Mouse (Mus musculus) midbrain, embryonic 11.5 days (tissue): Measurements from ENCODE around the gene Dpm1. TPM values are rescaled to one million over a fixed set of nuclear protein-coding genes. Genes with fewer than 3 reads are reported as not detected.

Experiments
- ATAC-seq: fragments of 200-750 bp; cut with Nextera tagmentation; 2 replicates; pipeline ENCODE4 v1.8.0; 2017; ENCODE audit warnings: moderate TSS enrichment, moderate library complexity; ENCODE audit not compliant: low FRiP score
- DNase-seq: peaks from one replicate; pipeline ENCODE4 v3.0.0; 2015; ENCODE audit warnings: low spot score; ENCODE audit errors: missing footprints
- H3K27ac ChIP-seq: fragments of 300-500 bp; sonication (generic); 2 replicates; pipeline ENCODE4 v1.5.1; 2014; ENCODE audit warnings: low read depth, low read length
- H3K27me3 ChIP-seq: fragments of 300-500 bp; sonication (generic); 2 replicates; pipeline ENCODE4 v1.6.1; 2014; ENCODE audit warnings: mild to moderate bottlenecking, low read length, moderate library complexity, mixed read lengths; ENCODE audit not compliant: control insufficient read depth, insufficient read depth
- H3K36me3 ChIP-seq: fragments of 300-500 bp; sonication (generic); 2 replicates; pipeline ENCODE4 v1.6.1; 2014; ENCODE audit warnings: mild to moderate bottlenecking, low read length, moderate library complexity, mixed read lengths; ENCODE audit not compliant: control insufficient read depth, insufficient read depth
- H3K4me1 ChIP-seq: fragments of 300-500 bp; sonication (generic); 2 replicates; pipeline ENCODE4 v1.6.1; 2014; ENCODE audit warnings: low read length; ENCODE audit not compliant: control insufficient read depth, insufficient read depth
- H3K4me2 ChIP-seq: fragments of 300-500 bp; sonication (generic); 2 replicates; pipeline ENCODE4 v1.6.1; 2014; ENCODE audit warnings: mild to moderate bottlenecking, moderate library complexity
- H3K4me3 ChIP-seq: fragments of 300-500 bp; sonication (generic); 2 replicates; pipeline ENCODE4 v1.5.1; 2014; ENCODE audit warnings: low read depth, low read length
- H3K9ac ChIP-seq: fragments of 300-500 bp; sonication (generic); 2 replicates; pipeline ENCODE4 v1.6.1; 2014; ENCODE audit warnings: low read length
- H3K9me3 ChIP-seq: fragments of 300-500 bp; sonication (generic); 2 replicates; pipeline ENCODE4 v1.6.1; 2016; ENCODE audit warnings: low read length; ENCODE audit not compliant: control insufficient read depth
- WGBS: fragments of 180-500 bp; shearing (Covaris S2); extraction: QIAGEN DNeasy Blood & Tissue Kit; methylation state at CpG from one replicate; pipeline ENCODE4 v1.1.7; 2014; 5-methylcytosine and 5-hydroxymethylcytosine counted together
- polyA plus RNA-seq: library from polyadenylated mRNA; unstranded; fragments of >200 nt; fragmentation: Nextera tagmentation; extraction: Ambion mirVana; gene quantifications from 2 replicates; pipeline ENCODE4 v1.2.1, GENCODE M21; 2014

The Dpm1 gene
- polyA plus RNA-seq, 1 experiment from 2014 or later = 75.4 TPM

DNA sequence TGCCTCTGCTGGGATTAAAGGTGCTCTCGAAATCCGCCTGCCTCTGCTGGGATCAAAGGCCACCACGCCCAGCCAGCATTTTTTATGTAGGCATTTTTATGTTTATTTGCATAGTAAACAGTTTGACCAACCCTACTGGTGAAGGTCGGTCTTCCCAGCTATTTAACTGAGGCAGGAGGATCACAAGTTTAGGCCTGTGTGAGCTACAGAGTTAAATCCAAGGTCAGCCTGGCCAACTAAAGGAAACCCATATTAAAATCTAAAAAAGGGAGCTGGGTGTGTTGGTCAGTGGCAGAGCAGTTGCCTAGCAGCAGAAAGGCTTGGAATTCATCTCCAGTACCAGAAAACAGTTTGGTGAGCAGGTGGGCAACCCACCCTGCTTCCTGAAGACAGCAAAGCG lies 2.9 kb upstream of the Dpm1 start:
- ATAC-seq (no peak), DNase-seq (no peak)
- H3K9ac ChIP-seq = no peak overlapping the region
- H3K4me1 ChIP-seq = peaks cover 19% of the 10 kb centered on the region
- H3K36me3 ChIP-seq = no peaks in the 10 kb centered on the region
- WGBS = 90% methylated on average over 5 of the region's 5 CpGs
- H3K4me2 ChIP-seq = no peak overlapping the region
- no peak overlapping the region for H3K27ac ChIP-seq
- no peak overlapping the region for H3K4me3 ChIP-seq
- no peaks in the 10 kb centered on the region for H3K27me3 ChIP-seq
- no peaks in the 10 kb centered on the region for H3K9me3 ChIP-seq

- DNase-seq = peak; percentile 41
- no peak for ATAC-seq
- H3K9ac ChIP-seq = peak overlapping the region; percentile 87
- no peak overlapping the region for H3K27ac ChIP-seq
- no peaks in the 10 kb centered on the region for H3K27me3 ChIP-seq
- H3K4me1 ChIP-seq = peaks cover 19% of the 10 kb centered on the region
- no peaks in the 10 kb centered on the region for H3K9me3 ChIP-seq
- peak overlapping the region; percentile 99 for H3K4me3 ChIP-seq
- H3K36me3 ChIP-seq = no peaks in the 10 kb centered on the region
- peak overlapping the region; percentile 99 for H3K4me2 ChIP-seq
- 73% methylated on average over 31 of the region's 33 CpGs for WGBS
Measured at GRCm38 (mm10) chr2:168231471-168231829, 1.1 kb upstream of the Dpm1 start.

GRCm38 (mm10) chr2:168230773-168231470 lies 531 bp upstream of the Dpm1 start:
- ATAC-seq = peak; percentile 65
- Histone ChIP-seq H3K4me2 (peak overlapping the region; percentile 99), H3K4me1 (peaks cover 19% of the 10 kb centered on the region), H3K9me3 (no peaks in the 10 kb centered on the region), H3K9ac (peak overlapping the region; percentile 87), H3K27ac (peak overlapping the region; percentile 76; the same call in 1 of the 2 replicates), H3K27me3 (no peaks in the 10 kb centered on the region), H3K4me3 (peak overlapping the region; percentile 99), H3K36me3 (peaks cover under 1% of the 10 kb centered on the region; the same call in 1 of the 2 replicates)
- DNase-seq = peak; percentile 86
- 3% methylated on average over 95 of the region's 105 CpGs for WGBS

GRCm38 (mm10) chr2:168229116-168230025 lies 1.0 kb downstream of the Dpm1 start:
- Histone ChIP-seq H3K4me3 (peak overlapping the region; percentile 99), H3K4me1 (peaks cover 19% of the 10 kb centered on the region), H3K27me3 (no peaks in the 10 kb centered on the region), H3K36me3 (peaks cover 10% of the 10 kb centered on the region), H3K27ac (no peak overlapping the region), H3K9me3 (no peaks in the 10 kb centered on the region), H3K4me2 (peak overlapping the region; percentile 99), H3K9ac (peak overlapping the region; percentile 87)
- 21% methylated on average over 41 of the region's 41 CpGs for WGBS
- ATAC-seq (no peak; the same call in 1 of the 2 replicates), DNase-seq (peak; percentile 68)

DNA sequence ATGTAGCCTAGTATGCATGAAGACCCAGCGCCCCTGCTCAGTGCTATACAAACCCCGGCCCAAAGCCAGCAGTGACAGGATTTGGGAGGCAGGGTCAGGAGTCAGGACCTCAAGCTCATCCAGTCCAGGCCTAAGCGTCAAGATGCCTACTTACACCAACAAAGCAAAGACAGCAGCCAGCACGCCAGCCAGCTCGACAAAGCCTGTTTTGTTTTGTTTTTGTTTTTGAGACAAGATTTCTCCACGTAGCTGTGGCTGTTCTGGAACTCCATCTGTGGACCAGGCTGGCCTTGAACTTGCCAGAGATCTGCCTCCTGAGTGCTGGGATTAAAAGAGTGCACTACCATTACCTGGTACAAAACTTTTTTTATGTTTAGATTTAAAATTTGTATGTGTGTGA lies 7.1 kb downstream of the Dpm1 start:
- Histone ChIP-seq H3K9ac (no peak overlapping the region), H3K9me3 (no peaks in the 10 kb centered on the region), H3K4me3 (no peak overlapping the region), H3K4me2 (no peak overlapping the region), H3K36me3 (peaks cover 19% of the 10 kb centered on the region), H3K4me1 (no peaks in the 10 kb centered on the region), H3K27ac (no peak overlapping the region), H3K27me3 (no peaks in the 10 kb centered on the region)
- ATAC-seq = no peak
- peak; percentile 69 for DNase-seq
- 90% methylated on average over 6 of the region's 6 CpGs for WGBS

DNA sequence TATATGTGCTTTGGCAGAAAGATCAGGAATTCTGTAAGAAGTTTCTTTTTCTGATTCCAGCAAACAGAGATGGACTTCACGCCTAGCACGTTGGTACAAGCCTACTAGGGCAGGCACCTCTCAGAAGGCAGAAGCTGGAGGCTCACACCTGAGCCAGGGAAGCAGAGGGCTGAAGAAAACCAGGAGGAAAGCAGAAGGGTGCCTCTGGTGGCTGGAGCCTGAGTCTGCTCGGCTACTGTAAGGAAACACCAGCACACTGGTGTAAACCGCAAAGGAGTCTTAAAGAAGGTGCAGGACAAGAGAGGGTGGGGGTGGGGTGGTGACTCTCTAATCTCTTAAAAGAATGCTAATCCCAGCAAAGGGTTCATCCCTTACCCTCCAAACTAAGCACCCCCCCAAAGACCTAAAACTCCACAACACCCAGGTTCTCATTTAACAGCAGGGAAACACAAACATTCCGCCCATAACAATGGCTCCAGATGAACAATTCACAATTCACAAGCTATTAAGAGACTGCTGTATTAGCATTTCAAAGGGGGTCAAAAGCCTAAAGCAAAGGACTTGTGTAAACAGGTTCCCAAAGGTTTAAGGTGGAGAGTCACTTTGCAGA lies 16.5 kb downstream of the Dpm1 start:
- Histone ChIP-seq H3K4me3 (no peak overlapping the region), H3K27ac (no peak overlapping the region), H3K4me1 (no peaks in the 10 kb centered on the region), H3K36me3 (peaks cover 6% of the 10 kb centered on the region; the same call in 1 of the 2 replicates), H3K9ac (no peak overlapping the region), H3K9me3 (no peaks in the 10 kb centered on the region), H3K27me3 (no peaks in the 10 kb centered on the region), H3K4me2 (no peak overlapping the region)
- 36% methylated on average over 5 of the region's 5 CpGs for WGBS
- DNase-seq (no peak), ATAC-seq (no peak)

DNA sequence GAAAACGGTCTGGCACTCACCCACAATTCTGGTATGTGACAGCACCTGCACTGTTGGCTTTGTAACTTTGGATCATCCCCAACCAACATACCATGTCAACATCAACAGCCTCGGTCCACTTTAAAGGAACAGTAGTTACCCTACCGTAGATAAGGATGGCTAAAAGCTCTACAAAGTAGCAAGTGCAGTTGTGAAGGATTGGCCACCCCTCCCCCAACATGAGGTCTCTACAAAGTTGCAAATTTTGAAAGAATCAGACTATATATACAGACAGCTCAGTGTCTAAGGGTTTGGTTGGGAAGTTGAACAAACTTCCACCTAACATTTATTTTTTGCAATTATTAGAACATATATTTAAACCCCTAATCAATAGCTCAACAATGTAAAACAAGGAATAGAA lies 22.5 kb downstream of the Dpm1 start:
- Histone ChIP-seq H3K4me1 (peaks cover 14% of the 10 kb centered on the region), H3K9ac (no peak overlapping the region), H3K4me2 (no peak overlapping the region), H3K36me3 (peaks cover 16% of the 10 kb centered on the region; the same call in 1 of the 2 replicates), H3K9me3 (no peaks in the 10 kb centered on the region; the same call in 1 of the 2 replicates), H3K27me3 (no peaks in the 10 kb centered on the region), H3K27ac (peak overlapping the region; percentile 99; the same call in 1 of the 2 replicates), H3K4me3 (no peak overlapping the region)
- ATAC-seq = peak; percentile 1; the same call in 1 of the 2 replicates
- DNase-seq = no peak
- 92% methylated on average over 3 of the region's 3 CpGs for WGBS

- peak within 1 kb of the TSS; percentile 100 for H3K9ac ChIP-seq
- peaks cover 14% of the 10 kb centered on the region for H3K4me1 ChIP-seq
- DNase-seq (peak; percentile 99), ATAC-seq (peak; percentile 92)
- peak within 1 kb of the TSS; percentile 92 for H3K4me3 ChIP-seq
- H3K36me3 ChIP-seq = peaks cover 16% of the 10 kb centered on the region; the same call in 1 of the 2 replicates
- H3K4me2 ChIP-seq = peak within 1 kb of the TSS; percentile 56
- no peaks in the 10 kb centered on the region for H3K27me3 ChIP-seq
- under 1% methylated on average over 63 of the region's 89 CpGs for WGBS
- H3K9me3 ChIP-seq = no peaks in the 10 kb centered on the region; the same call in 1 of the 2 replicates
- peak within 1 kb of the TSS; percentile 99 for H3K27ac ChIP-seq
Measured at GRCm38 (mm10) chr2:168206725-168207644, 23.4 kb downstream of the Dpm1 start, which contains the start of gene Adnp. Gene Adnp (minus strand): TSS chr2:168207112.
